Mouse (Mus musculus) kidney, adult 11 months (tissue): ENCODE results near the gene Cd276.
A peak's percentile ranks its signal among the peaks of the same experiment; 100 is the strongest.

Source experiments
- DNase-seq: peaks from one replicate; pipeline ENCODE4 v3.0.0; 2022

Gene Cd276

DNA sequence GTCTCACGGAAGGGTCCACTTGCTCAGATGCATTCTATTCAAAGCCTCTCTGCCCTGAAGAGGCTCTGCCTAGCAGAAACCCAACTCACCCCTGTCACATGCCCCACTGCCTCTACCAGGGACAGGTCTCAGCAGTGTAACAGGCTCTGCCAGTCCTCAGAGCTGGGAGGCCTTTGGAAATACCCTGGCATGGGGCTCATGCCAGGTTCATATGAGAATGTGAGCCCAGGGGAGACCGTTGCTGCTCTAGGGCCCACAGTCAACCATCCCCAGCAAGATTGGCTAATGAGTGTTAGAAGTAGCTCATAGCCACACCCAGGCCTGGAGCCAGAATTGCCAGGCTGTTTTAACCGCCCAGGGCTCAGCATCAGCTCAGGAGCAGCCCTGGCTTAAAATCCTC lies 5.5 kb downstream of the Cd276 start:
- peak; percentile 29 for DNase-seq

DNA sequence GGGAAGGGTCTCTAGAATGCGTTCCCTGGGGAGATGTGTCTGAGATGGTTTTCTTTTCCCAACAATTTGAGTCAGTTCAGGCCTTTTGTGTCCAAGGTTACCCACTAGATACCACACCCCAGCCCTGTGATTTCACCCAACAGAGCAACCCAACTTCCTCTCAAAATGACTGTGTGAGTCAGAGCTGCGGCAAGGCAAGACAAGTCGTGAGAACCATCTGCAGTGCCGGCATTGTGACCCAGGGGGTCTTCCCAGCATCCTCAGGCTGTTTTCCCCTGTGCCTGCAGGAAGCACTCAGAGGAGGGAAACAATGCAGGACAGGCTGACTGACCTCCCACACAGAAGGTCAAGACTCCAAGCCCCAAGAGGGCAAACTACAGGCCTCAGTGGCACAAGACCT lies 6.3 kb downstream of the Cd276 start:
- no peak for DNase-seq

DNA sequence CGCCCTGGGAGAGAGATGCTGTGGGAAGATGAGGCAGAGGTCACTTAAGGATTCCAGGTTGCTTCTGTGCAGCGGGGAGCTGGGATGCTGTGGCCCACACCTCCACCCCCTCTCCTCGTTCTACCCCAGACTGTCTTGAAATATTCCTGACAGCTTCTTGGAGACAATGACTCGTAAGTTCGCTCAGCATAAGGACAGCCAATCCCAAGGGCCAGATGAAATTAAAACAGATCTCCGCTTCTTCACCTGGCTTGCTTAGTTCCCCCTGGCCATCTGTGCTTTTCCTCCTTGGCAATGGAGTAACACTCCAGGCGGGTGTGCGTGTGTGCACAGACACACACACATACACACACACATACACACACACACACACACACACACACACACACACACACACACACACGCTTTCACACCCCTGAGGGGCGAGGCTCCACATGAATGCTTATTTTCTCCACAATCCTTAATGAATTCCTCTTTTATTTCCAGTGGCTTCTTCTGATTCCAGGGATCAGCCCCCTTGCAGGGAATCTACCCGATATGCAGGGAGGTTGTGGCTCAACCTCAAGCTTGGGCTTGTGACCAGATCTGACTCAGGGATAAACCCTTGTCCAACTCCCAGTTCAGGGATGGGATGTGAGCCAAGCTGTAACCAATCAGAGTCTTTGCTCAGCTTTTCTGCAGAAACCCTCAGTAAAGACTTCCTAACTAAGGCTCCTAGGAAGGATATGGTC lies 8.4 kb downstream of the Cd276 start:
- DNase-seq: no peak

DNA sequence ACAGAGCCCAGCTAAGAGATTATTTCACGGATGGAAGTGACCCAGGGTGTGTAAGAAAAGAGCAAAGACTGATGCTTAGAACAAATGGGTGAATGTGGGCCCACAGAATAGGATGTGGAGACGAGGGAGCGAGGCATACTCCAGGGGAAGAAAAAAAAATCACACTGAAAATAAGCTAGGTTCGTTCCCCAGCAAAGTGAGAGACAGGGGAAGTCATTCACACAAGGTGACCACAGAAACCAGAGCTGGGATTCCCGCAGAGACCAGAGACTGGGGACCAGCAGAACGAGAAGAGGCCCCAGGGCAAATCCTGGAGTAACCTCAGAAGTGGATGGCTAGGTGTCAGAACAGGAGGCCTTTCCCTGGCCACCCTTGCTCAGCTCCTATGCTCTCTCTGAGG lies 9.8 kb downstream of the Cd276 start:
- no peak for DNase-seq

DNA sequence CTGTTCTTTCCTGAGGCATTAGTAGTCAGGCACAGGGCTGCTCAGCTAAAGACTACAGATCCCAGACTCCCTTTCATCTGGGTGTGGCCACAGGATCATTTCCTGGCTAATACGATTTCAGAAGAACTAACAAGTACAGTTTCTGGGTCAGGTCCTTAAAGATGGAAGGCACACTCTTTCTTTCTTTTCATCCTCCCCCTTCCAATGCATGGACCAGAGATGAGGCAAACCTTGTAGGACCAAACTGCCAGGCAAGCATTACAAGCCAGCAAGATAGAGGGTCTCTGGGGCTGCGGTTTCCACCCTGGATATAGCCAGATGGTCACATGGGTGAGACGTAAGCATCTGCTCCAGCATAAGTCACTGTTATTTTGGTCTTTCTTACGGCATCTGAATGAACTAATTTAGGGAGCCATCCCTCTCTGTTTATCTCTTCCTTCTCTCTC lies 10.3 kb downstream of the Cd276 start:
- no peak for DNase-seq

DNA sequence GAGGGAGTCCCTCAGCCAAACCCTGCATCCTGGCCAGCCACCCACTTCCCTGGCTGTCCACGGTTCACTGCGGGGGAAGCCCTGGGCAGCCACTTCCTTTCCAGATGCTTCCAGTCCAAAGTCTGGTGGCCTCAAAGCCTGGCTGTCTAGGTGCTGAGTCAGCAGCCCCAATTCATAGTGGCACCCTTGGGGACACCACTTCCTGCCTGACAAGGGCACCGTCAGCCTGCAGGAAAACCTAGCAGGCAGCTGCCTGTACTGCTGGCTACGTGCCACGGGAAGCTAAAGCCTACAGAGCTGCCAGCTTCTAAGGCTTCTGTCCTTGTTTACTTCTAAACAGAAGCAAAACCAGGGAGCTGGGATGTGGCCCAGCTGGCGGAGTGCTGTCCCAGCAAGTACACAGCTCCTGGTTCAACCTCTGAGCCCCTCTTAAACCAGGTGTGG lies 13.3 kb downstream of the Cd276 start:
- DNase-seq: peak; percentile 82

DNA sequence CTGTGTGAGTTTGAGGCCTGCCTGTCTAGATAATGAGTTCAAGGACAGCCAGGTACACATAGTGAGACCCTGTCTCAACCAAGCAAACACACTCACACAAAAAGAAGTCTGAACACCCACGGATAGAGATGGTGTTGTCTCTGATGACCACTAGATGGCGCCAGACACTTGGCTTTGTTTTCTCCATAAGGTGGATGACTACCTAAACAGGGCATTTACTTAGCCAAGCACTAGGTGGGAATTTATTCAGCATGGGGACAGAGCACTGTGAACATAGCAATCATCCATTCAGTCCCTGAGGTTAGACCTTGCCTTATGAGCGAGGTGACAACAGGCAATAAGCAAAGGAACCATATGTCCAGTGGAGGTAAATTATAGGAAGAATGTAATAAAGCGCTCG lies 15.4 kb downstream of the Cd276 start:
- DNase-seq: no peak

DNA sequence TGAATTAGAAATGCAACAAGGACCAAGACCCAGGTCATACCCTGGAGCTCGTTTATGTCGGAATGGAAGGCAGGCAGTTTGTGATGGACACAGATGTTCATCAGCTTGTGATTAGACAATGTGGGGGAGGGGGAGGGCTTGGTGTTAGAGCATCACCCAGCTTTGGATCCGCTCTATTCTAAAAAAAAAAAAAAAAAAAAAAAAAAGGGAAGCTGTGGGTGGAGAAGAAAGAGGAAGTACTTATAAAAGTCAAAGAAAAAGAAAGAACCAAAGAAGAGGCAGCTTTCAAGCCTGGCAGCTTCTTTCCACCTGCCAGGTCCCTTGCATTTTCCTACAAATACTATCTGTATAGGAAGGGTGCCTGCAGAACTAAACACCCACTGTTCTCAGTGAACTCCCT lies 17.5 kb downstream of the Cd276 start:
- no peak for DNase-seq

DNA sequence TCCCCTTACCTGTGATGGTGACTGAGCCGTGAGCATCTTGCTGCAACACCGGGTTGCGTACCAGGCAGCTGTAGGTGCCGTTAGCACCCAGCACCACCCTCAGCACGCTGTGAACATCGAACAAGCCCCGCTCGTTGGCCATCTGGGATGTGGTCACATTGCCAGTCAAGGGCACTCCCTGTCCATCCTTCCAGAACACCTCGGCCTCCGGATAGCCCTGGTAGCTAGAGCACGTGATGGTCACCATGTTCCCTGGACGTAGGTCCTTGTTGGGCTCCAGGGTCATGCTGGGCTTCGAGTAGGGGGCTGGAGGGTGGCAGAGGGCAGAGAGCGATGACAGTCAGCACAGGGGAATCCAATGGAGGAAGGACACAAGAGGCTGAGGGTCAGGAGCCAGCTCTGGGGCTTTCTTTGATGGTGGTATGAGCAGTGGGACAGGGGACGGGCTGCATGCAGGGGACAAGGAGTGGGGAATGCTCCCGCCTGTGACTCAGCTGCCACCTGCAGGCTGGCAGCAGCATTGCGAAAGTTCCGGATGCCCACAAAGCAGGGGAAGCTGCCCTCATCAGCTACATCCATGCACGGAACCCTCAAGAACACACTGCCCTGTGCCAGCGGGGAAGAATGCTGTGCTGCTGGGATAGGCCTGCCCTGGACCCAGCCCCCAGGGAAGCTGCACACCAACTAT lies 19.6 kb downstream of the Cd276 start:
- DNase-seq: no peak

DNA sequence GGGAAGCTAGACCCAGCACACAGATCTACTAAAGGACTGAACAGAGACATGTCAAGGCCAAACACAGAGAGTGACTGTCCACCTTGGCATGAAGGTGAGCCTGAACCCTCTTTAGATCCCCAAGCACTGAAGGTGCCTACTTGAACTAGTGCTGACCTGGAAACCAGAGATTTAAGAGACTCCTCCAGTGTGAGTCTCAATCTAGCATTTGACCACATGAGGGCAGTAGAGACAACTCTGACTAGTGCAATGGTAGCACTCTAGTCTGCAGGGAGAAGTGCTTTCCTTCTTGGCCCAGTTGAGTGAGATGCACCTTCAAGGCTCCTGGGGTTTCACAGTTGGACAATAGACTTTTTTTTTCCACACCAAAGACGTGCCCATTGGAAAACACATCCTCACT lies 20.5 kb downstream of the Cd276 start:
- no peak for DNase-seq

DNA sequence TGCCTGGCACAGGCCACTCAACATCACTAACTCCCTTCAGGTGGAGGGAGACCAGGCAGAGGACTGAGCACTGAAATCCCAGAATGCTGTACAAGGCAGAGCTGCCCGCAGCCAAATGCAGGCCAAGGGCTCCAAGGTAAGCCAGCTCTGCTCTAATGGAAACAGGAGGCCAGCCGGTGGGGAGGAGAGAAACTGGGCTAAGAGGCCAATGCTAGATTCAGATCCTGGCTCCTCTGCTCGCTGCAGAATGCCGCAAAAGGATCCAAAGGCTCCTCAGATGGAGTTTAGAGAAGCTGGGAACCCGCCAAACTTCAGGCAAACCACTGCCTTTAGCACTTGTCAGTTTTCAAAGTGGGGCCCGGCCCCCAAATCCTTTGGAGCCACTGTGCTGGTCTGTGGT lies 21.9 kb downstream of the Cd276 start:
- no peak for DNase-seq

DNA sequence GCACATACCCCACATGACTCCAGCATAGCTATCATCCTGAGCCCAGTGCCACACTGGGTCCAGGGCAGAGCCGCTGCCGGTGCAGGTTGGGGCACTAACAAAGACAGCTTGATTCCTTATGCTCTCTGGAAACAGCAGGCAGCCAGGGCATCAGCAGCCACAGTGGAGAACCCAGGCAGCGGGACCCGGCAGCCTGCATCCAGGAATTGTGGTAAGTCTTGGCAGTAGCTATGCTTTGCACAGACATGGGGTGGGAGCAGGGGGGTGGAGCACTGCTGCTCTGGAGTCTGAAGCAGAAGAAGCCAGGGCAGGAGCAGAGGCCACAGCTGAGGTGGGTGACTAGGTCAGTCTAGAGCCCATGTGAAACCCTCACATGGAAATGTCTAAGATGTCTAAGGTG lies 23.0 kb downstream of the Cd276 start:
- no peak for DNase-seq

DNA sequence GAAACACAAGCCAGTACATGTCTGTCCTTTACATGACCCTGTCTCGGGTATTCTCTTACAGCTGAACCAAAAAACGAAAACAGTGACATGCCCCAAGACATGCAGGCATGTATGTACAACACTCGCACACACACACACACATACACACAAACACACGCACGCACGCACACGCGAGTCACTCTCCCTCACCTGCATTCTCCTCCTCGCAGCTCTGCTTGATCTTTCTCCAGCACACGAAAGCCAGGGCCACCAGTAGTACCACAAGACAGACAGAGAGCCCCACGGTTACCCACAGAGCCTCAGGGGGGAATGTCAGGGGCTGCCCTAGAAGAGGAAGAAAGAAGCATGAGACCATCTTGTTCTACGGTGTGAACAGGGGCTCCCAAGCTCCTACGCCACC lies 24.8 kb downstream of the Cd276 start:
- no peak for DNase-seq

DNA sequence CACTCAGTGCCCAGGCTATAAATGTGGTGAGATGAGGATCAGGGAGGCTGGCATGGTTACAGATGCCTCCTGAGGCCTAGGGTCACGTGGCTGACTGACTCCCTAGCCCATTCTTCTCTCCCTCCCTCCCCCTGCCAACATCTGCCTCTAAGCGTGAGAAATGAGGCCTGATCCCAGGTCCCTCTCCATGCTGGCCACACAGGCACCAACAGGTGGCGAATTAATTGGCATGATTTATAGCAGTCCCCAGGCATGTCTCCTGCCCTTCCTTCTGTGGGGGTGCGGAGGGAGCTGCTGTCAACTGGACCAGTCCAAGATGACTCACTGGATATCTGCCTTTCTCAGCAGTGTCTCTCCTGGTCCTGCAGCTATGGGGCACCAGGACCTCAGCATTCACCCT lies 27.4 kb downstream of the Cd276 start:
- no peak for DNase-seq

DNA sequence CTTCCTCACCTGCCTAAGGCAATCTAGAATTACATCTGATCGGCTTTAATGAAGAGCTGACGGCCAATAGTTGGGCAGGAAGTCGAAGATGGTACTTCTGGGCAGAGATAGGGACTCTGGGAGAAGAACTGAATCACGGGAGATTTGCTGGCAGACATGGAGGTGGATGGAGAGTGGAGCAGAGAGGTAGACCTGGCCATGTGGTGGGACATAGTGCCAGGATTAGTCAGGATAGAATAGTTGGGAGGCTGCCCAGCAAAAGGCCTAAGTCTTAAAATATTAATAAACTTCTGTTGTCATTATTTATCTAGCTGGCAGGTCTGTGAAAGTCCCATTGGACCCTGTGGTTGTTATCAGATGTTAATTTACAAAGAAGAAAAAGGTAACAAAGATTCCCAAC lies 30.1 kb downstream of the Cd276 start:
- no peak for DNase-seq

DNA sequence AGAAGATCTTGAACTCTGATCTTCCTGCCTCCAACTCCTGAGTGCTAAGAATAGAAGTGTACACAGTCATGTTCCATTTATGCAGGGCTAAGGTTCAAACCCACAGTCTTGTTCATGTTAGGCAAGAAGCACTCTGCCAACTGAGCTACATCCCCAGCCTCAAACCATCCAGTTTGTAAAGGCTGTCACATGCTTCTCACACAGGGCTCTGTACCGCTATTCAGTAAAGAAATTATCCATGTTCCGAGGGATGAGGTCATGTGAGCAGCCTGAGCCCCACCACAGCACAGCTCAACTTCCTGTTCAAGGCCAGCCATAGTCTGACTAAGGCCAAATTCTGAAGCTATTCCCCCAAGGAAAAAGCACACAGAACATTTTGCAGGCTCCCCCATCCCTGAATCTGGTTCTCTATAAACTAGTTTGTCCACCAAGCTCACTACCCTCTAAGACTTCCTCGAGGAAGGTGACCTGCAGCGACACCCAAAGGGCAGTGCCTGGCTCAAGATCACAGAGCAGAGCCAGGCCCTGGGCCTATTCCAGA lies 33.3 kb downstream of the Cd276 start:
- peak; percentile 12 for DNase-seq

DNA sequence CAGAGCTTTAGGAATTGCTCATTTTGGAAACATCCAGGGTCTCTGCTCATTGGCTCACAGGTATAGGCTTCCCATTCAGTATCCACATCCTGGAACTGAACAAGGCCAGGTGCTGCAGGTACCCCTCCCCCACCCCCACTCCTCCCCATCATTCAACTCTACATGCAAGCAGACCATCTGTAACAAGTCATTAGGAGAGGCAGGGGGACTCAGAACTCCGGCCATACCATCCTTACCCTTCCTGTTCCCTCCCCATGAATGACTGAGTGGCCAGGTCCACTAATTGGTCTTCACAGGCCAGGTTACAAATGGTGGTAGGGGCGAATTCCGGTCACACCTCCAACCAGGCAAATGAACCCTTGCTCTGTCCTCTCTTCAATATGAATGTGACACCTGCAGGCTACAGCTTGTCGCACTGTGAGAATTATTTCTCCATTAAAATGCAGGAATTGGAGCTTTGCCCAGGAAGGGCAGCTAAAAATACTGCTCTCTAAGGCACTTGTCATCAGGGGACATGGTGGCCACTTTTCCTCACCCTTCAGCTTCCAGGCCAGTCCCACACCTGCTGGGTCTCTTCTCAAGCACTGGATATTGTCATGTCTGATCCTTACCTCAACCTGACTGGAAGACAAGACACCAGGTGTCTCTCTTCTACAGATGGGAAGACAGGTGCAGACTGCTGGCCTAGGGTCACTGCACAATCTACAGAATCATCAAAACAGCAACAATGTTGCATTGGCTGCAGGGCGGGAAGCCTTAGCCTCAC lies 34.2 kb downstream of the Cd276 start:
- peak; percentile 36 for DNase-seq

DNA sequence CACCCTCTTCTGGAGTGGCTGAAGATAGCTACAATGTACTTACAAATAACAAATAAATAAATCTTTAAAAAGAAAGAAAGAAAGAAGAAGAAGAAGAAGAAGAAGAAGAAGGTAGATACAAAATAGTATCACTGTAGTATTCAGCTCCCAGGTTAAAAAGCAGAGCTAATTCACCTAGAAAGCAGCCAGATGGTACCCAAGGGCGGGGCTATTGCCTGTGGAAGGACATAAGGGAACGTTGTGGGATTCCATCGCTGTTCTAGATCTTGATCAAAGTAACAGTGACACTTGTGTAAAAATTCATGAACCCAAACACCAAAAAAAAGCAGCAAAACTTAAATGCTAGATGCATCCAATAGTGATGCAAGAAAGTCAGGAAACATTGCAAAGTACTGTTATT lies 35.3 kb downstream of the Cd276 start:
- DNase-seq: no peak

DNA sequence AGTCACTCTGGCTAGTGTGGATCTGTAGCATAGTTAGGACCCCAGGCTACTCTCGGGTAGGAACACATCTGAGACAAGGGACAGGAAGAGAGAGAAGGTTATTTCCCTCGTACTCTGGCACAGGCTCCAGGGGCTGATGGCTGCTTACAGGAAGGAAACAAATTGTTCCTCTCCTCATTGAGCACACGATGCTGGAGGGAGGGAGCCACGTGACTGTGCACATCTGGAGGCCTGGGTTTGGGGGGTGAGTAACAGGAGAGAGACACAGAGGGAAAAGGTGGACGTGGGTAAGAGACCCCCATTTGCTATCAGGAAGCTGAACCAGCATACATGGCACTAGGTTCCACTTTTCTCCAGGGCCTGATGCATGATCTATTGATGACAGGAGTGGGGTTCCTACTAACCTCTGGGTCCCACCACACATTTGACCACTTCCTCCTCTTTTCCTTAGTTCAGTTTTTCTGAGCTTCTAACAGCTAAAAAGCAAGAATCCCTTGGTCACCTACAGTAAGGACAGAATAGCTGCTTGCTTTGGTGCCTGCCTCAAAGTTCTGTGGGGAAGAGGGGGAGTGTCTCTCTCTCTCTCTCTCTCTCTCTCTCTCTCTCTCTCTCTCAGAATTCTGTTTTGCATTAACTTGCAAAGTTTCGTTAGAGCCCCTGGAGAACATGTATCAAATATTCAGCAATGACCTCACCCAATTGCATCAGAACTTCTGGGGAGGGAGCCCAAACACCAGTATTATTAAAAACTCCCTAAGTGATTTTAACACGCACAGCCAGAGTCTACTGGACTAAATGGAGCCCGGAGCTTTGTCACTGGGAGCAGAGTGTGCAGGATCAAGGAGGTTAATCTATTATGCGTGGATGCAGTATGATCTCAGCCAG lies 37.1 kb downstream of the Cd276 start:
- DNase-seq: no peak

DNA sequence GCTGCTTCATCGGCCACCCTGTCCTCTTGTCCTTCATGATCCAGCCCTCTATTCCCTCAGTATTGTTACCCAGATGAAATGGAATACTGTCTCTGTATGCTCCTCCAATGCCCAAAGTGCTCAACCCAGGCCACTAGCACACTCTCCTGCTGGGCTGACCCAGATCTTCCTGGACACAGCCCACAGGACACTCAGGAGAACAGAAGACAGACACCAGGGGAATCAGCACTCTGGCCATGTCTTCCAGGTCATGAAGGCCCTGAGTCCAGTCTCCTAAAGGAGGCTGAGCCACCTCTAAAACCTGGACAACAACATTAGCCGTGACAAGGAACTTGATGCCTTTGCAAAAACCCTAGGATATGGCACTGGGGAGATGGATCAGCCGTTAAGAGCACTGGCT lies 38.8 kb downstream of the Cd276 start:
- DNase-seq: no peak

DNA sequence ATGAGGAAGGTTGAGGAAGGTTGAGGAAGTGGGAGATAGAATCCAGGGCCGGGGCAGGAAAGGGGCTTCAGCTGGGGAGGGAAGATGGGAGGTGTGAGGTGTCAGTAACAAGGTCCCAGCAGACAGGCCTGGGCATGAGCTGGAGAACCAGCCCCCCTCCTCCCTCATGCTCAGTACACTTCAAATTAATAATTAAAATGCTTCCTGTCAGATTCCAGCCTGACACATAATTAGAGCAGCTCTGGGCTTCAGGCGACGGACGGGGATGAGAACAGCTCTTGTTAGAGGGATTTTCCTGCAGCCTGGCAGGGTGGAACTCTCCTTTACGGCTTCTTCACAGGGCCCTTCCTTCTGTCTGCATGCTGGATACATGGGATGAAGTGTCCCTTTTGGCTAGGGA lies 41.5 kb downstream of the Cd276 start:
- DNase-seq: no peak

DNA sequence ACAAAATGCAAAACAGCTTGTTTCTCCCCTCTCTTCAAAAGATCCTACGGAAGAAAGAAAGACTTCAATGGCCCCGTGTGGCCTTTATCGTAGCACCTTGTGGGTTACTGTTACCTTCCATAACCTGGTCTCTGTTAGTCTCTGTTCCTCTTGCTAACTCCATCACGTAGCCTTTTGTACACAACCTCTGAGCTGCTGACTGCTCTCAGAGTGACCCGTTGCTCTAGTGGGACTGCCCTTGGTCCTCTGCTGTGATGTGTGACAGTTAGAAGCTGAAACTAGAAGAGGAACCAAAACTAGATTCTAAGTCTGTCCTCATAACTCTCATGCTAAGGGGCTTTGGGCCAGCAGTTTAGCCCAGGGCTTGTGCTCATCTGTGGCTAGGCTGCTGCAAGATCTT lies 44.8 kb downstream of the Cd276 start:
- DNase-seq: no peak
